Mouse (Mus musculus): Measurements from ENCODE around the gene Trpd52l3. TPM values are rescaled to one million over a fixed set of nuclear protein-coding genes. Genes with fewer than 3 reads are reported as not detected.

The Trpd52l3 gene
- polyA plus RNA-seq, 1 experiment from 2014 or later: not detected

GRCm38 (mm10) chr19:30030636-30031467, 27.3 kb downstream of the Trpd52l3 start:
- Histone ChIP-seq H3K4me3 (ENCODE audit: low read depth, low read length) (peak overlapping the region; percentile 99), H3K36me3 (ENCODE audit: insufficient read depth) (no peaks in the 10 kb centered on the region), H3K27ac (ENCODE audit: low read depth) (peak overlapping the region; percentile 94), H3K9me3 (ENCODE audit: low read depth, low read length) (no peaks in the 10 kb centered on the region), H3K27me3 (ENCODE audit: insufficient read depth, low read length) (no peaks in the 10 kb centered on the region), H3K4me1 (ENCODE audit: insufficient read depth) (peaks cover 12% of the 10 kb centered on the region), H3K4me2 (peak overlapping the region; percentile 75), H3K9ac (peak overlapping the region; percentile 99)
- WGBS: under 1% methylated on average over 81 of the region's 92 CpGs
- peak; percentile 55 for DNase-seq
- ATAC-seq (ENCODE audit: insufficient read depth): peak; percentile 41
- no peak for TF ChIP-seq CTCF (IDR thresholded peaks at IDR 0.05; ENCODE audit: low read depth)

- no peak for TF ChIP-seq CTCF (IDR thresholded peaks at IDR 0.05; ENCODE audit: low read depth)
- ATAC-seq (ENCODE audit: insufficient read depth) (no peak), DNase-seq (peak; percentile 81)
- WGBS: 2% methylated on average over 7 of the region's 7 CpGs
- no peaks in the 10 kb centered on the region for H3K27me3 ChIP-seq (ENCODE audit: insufficient read depth, low read length)
- H3K4me1 ChIP-seq (ENCODE audit: insufficient read depth): peaks cover 12% of the 10 kb centered on the region
- peak overlapping the region; percentile 99 for H3K4me3 ChIP-seq (ENCODE audit: low read depth, low read length)
- peak overlapping the region; percentile 75 for H3K4me2 ChIP-seq
- peak overlapping the region; percentile 94 for H3K27ac ChIP-seq (ENCODE audit: low read depth)
- H3K36me3 ChIP-seq (ENCODE audit: insufficient read depth): no peaks in the 10 kb centered on the region
- H3K9ac ChIP-seq: peak overlapping the region; percentile 99
- H3K9me3 ChIP-seq (ENCODE audit: low read depth, low read length): no peaks in the 10 kb centered on the region
Measured at GRCm38 (mm10) chr19:30031468-30031931, 27.9 kb downstream of the Trpd52l3 start.

- H3K27ac ChIP-seq (ENCODE audit: low read depth): no peak overlapping the region
- whole genome bisulfite sequencing: 60% methylated on average over 3 of the region's 3 CpGs
- TF ChIP-seq CTCF (IDR thresholded peaks at IDR 0.05; ENCODE audit: low read depth): no peak
- H3K9ac ChIP-seq: peak overlapping the region; percentile 99
- no peaks in the 10 kb centered on the region for H3K36me3 ChIP-seq (ENCODE audit: insufficient read depth)
- H3K9me3 ChIP-seq (ENCODE audit: low read depth, low read length): no peaks in the 10 kb centered on the region
- H3K27me3 ChIP-seq (ENCODE audit: insufficient read depth, low read length): no peaks in the 10 kb centered on the region
- H3K4me3 ChIP-seq (ENCODE audit: low read depth, low read length): peak overlapping the region; percentile 99
- peaks cover 12% of the 10 kb centered on the region for H3K4me1 ChIP-seq (ENCODE audit: insufficient read depth)
- peak overlapping the region; percentile 75 for H3K4me2 ChIP-seq
- no peak for ATAC-seq (ENCODE audit: insufficient read depth)
- DNase-seq: no peak
Measured at GRCm38 (mm10) chr19:30032206-30032605, 28.6 kb downstream of the Trpd52l3 start.

- TF ChIP-seq CTCF (IDR thresholded peaks at IDR 0.05; ENCODE audit: low read depth): no peak
- ATAC-seq (ENCODE audit: insufficient read depth): no peak
- peaks cover 12% of the 10 kb centered on the region for H3K4me1 ChIP-seq (ENCODE audit: insufficient read depth)
- no peak overlapping the region for H3K27ac ChIP-seq (ENCODE audit: low read depth)
- no peaks in the 10 kb centered on the region for H3K27me3 ChIP-seq (ENCODE audit: insufficient read depth, low read length)
- 49% methylated on average over 3 of the region's 3 CpGs for WGBS
- no peak overlapping the region for H3K9ac ChIP-seq
- no peak overlapping the region for H3K4me3 ChIP-seq (ENCODE audit: low read depth, low read length)
- DNase-seq: no peak
- no peak overlapping the region for H3K4me2 ChIP-seq
- no peaks in the 10 kb centered on the region for H3K9me3 ChIP-seq (ENCODE audit: low read depth, low read length)
- H3K36me3 ChIP-seq (ENCODE audit: insufficient read depth): 0 out of 2 replicates have a peak, but pooled peaks cover 6% of the 10 kb centered on the region
Measured at GRCm38 (mm10) chr19:30035361-30035760, 31.8 kb downstream of the Trpd52l3 start.

GRCm38 (mm10) chr19:30043691-30044090, 40.1 kb downstream of the Trpd52l3 start:
- no peak overlapping the region for H3K4me3 ChIP-seq (ENCODE audit: low read depth, low read length)
- TF ChIP-seq CTCF (IDR thresholded peaks at IDR 0.05; ENCODE audit: low read depth): no peak
- no peaks in the 10 kb centered on the region for H3K9me3 ChIP-seq (ENCODE audit: low read depth, low read length)
- H3K27me3 ChIP-seq (ENCODE audit: insufficient read depth, low read length): no peaks in the 10 kb centered on the region
- H3K27ac ChIP-seq (ENCODE audit: low read depth): no peak overlapping the region
- WGBS: 98% methylated on average over 2 of the region's 2 CpGs
- no peak overlapping the region for H3K9ac ChIP-seq
- peaks cover 50% of the 10 kb centered on the region for H3K36me3 ChIP-seq (ENCODE audit: insufficient read depth)
- no peak for ATAC-seq (ENCODE audit: insufficient read depth)
- no peaks in the 10 kb centered on the region for H3K4me1 ChIP-seq (ENCODE audit: insufficient read depth)
- H3K4me2 ChIP-seq: no peak overlapping the region
- DNase-seq: no peak

GRCm38 (mm10) chr19:30044630-30045029, 41.0 kb downstream of the Trpd52l3 start:
- H3K27ac ChIP-seq (ENCODE audit: low read depth): no peak overlapping the region
- WGBS: 97% methylated on average over 1 of the region's 1 CpGs
- no peak for ATAC-seq (ENCODE audit: insufficient read depth)
- H3K4me2 ChIP-seq: no peak overlapping the region
- H3K4me3 ChIP-seq (ENCODE audit: low read depth, low read length): no peak overlapping the region
- peaks cover 44% of the 10 kb centered on the region for H3K36me3 ChIP-seq (ENCODE audit: insufficient read depth)
- no peaks in the 10 kb centered on the region for H3K9me3 ChIP-seq (ENCODE audit: low read depth, low read length)
- DNase-seq: no peak
- H3K9ac ChIP-seq: no peak overlapping the region
- no peaks in the 10 kb centered on the region for H3K27me3 ChIP-seq (ENCODE audit: insufficient read depth, low read length)
- H3K4me1 ChIP-seq (ENCODE audit: insufficient read depth): no peaks in the 10 kb centered on the region
- TF ChIP-seq CTCF (IDR thresholded peaks at IDR 0.05; ENCODE audit: low read depth): 0 out of 2 replicates have a peak, but pooled peaks have one; percentile 14

GRCm38 (mm10) chr19:30045857-30046256, 42.3 kb downstream of the Trpd52l3 start:
- Histone ChIP-seq H3K27ac (ENCODE audit: low read depth) (no peak overlapping the region), H3K4me3 (ENCODE audit: low read depth, low read length) (no peak overlapping the region), H3K4me2 (no peak overlapping the region), H3K9me3 (ENCODE audit: low read depth, low read length) (no peaks in the 10 kb centered on the region), H3K36me3 (ENCODE audit: insufficient read depth) (peaks cover 44% of the 10 kb centered on the region), H3K27me3 (ENCODE audit: insufficient read depth, low read length) (no peaks in the 10 kb centered on the region), H3K9ac (no peak overlapping the region), H3K4me1 (ENCODE audit: insufficient read depth) (no peaks in the 10 kb centered on the region)
- DNase-seq (peak; percentile 42), ATAC-seq (ENCODE audit: insufficient read depth) (no peak)
- 70% methylated on average over 1 of the region's 1 CpGs for WGBS
- TF ChIP-seq CTCF (IDR thresholded peaks at IDR 0.05; ENCODE audit: low read depth): peak; percentile 41
